Mouse (Mus musculus) heart, adult 10 weeks (tissue): ENCODE results near the gene Prg3. TPM values are rescaled to one million over a fixed set of nuclear protein-coding genes. Genes with fewer than 3 reads are reported as not detected.

ENCODE experiments used
- polyA plus RNA-seq: library from polyadenylated mRNA; stranded (reverse); fragments of 350-450 nt; fragmentation: Illumina TruSeq; extraction: RNeasy Lipid Tissue Mini Kit (QIAGEN cat#74804); gene quantifications from one replicate; pipeline ENCODE4 v1.2.3, GENCODE M21; 2014; ENCODE audit warnings: low read depth, low replicate concordance

The Prg3 gene
- not detected for polyA plus RNA-seq

GRCm38 (mm10) chr2:84987930-84988329 lies at the start of gene Prg3:
Gene Prg3, plus strand, starts transcription at chr2:84988215.

GRCm38 (mm10) chr2:84980188-84980587 lies 7.8 kb upstream of the Prg3 start, which contains the start of gene Prg2:
Gene Prg2, plus strand, starts transcription at chr2:84980461.

GRCm38 (mm10) chr2:85037047-85038026 lies 49.3 kb downstream of the Prg3 start, which contains the start of the genes Ssrp1 and P2rx3:
Gene Ssrp1, plus strand, starts transcription at chr2:85037234.
Gene P2rx3, minus strand, starts transcription at chr2:85037462.

Other genes starting within 250 kb of the Prg3 start
- gene Gm19426, start 244.6 kb upstream of the Prg3 start, polyA plus RNA-seq, result 2.0 TPM
- gene Serping1, start 212.8 kb upstream of the Prg3 start, polyA plus RNA-seq, result 157 TPM
- gene Ube2l6, start 189.4 kb upstream of the Prg3 start, polyA plus RNA-seq, result 20.4 TPM
- gene Smtnl1, start 165.6 kb upstream of the Prg3 start, polyA plus RNA-seq, result not detected
- 113 TPM for gene Timm10, start 161.2 kb upstream of the Prg3 start, polyA plus RNA-seq
- gene Slc43a1, start 149.4 kb upstream of the Prg3 start, polyA plus RNA-seq, result 2.1 TPM
- gene Rtn4rl2, start 101.5 kb upstream of the Prg3 start, polyA plus RNA-seq, result 1.5 TPM
- 77.8 TPM for gene Slc43a3, start 51.6 kb upstream of the Prg3 start, polyA plus RNA-seq
- not detected for gene Prg2, start 7.8 kb upstream of the Prg3 start, polyA plus RNA-seq
- 57.6 TPM for gene Ssrp1, start 49.0 kb downstream of the Prg3 start, polyA plus RNA-seq
- 1.2 TPM for gene P2rx3, start 49.2 kb downstream of the Prg3 start, polyA plus RNA-seq
- gene Tnks1bp1, start 59.8 kb downstream of the Prg3 start, polyA plus RNA-seq, result 28.0 TPM
- 14.7 TPM for gene Aplnr, start 148.0 kb downstream of the Prg3 start, polyA plus RNA-seq
- 1.3 TPM for gene Lrrc55, start 209.0 kb downstream of the Prg3 start, polyA plus RNA-seq